In genomic region chr1:125473126-125473666, GRCm38 (mm10) we compare ENCODE assay signal across 17 mouse cellular contexts. TPM values are rescaled to one million over a fixed set of nuclear protein-coding genes. Genes with fewer than 3 reads are reported as not detected.
A peak's percentile ranks its signal among the peaks of the same experiment; 100 is the strongest.
DNase-seq lines count a peak whose midpoint lies in the region; ATAC-seq and TF ChIP-seq lines count a peak whose summit lies in the region.
"Had no signal": no experiment of that assay in that cellular context is flagged by ENCODE, and none has a peak within 500 bp of the region (broad histone marks: within the 10 kb centered on the region; RNA-seq: fewer than 3 reads in every experiment).

No protein-coding gene starts in this region.

- H3K9me3 ChIP-seq in liver, postnatal 0 days (ENCODE audit: low read length): no peaks in the 10 kb centered on the region
- no peaks in the 10 kb centered on the region for H3K9me3 ChIP-seq in liver, embryonic 11.5 days (ENCODE audit: control insufficient read depth, low read length)
- no peaks in the 10 kb centered on the region for H3K9me3 ChIP-seq in forebrain, embryonic 16.5 days (ENCODE audit: control insufficient read depth, low read length)
- H3K9me3 ChIP-seq: heart, embryonic 13.5 days; limb, embryonic 10.5 days; midbrain, embryonic 10.5 days had no signal

- no peak overlapping the region for H3K4me2 ChIP-seq in liver, postnatal 0 days (ENCODE audit: low read depth, low read length)
- no peak overlapping the region for H3K4me2 ChIP-seq in liver, embryonic 11.5 days
- H3K4me2 ChIP-seq in forebrain, embryonic 16.5 days (ENCODE audit: low read length): no peak overlapping the region
- H3K4me2 ChIP-seq: heart, embryonic 13.5 days had no signal

- H3K36me3 ChIP-seq in liver, postnatal 0 days (replicated peaks; ENCODE audit: insufficient read depth, low read length): no peaks in the 10 kb centered on the region
- H3K36me3 ChIP-seq in liver, embryonic 11.5 days (ENCODE audit: control insufficient read depth, insufficient read depth, low read length): no peaks in the 10 kb centered on the region
- H3K36me3 ChIP-seq in forebrain, embryonic 16.5 days (ENCODE audit: control insufficient read depth, insufficient read depth): no peaks in the 10 kb centered on the region
- H3K36me3 ChIP-seq: heart, embryonic 13.5 days; limb, embryonic 10.5 days; midbrain, embryonic 10.5 days had no signal

- ATAC-seq in liver, postnatal 0 days: 0 out of 2 replicates have a peak, but pooled peaks have one; percentile 33
- ATAC-seq in liver, embryonic 11.5 days (replicated peaks; ENCODE audit: low FRiP score): no peak
- ATAC-seq in common myeloid progenitor, adult 5-6 weeks (replicated peaks; ENCODE audit: low read depth, poor library complexity, severe bottlenecking): peak; percentile 59
- peak; percentile 70 for ATAC-seq in neutrophil, adult 5-6 weeks (ENCODE audit: extremely low read depth, insufficient number of reproducible peaks, low FRiP score, poor library complexity, severe bottlenecking)
- ATAC-seq in forebrain, embryonic 16.5 days: no peak
- ATAC-seq: intestine, postnatal 0 days had no signal

- no peak for DNase-seq in liver, postnatal 0 days
- DNase-seq in liver, embryonic 11.5 days (ENCODE audit: low spot score): no peak
- DNase-seq in CD4-positive helper T cell, adult 2 months (ENCODE audit: low read depth, low spot score): peak; percentile 20
- DNase-seq in right cerebral cortex, postnatal 25 days: no peak
- DNase-seq: adrenal gland, postnatal 10 days; cerebellum, adult 9-10 months; kidney, postnatal 14 days had no signal

- H3K4me1 ChIP-seq in liver, postnatal 0 days (ENCODE audit: insufficient read depth): peaks cover 3% of the 10 kb centered on the region; the same call in 1 of the 2 replicates
- H3K4me1 ChIP-seq in liver, embryonic 11.5 days (replicated peaks; ENCODE audit: control insufficient read depth, insufficient read depth, low read length): peaks cover 8% of the 10 kb centered on the region; the same call in 1 of the 2 replicates
- H3K4me1 ChIP-seq in forebrain, embryonic 16.5 days (replicated peaks; ENCODE audit: control insufficient read depth, insufficient read depth, low read length): no peaks in the 10 kb centered on the region
- H3K4me1 ChIP-seq: midbrain, embryonic 10.5 days had no signal

- TF ChIP-seq CTCF in liver, postnatal 0 days (IDR thresholded peaks at IDR 0.05; ENCODE audit: low read depth): no peak

- TF ChIP-seq EP300 in liver, postnatal 0 days (IDR thresholded peaks at IDR 0.05; ENCODE audit: low read depth): no peak

- 22% methylated on average over 4 of the region's 4 CpGs for WGBS in liver, postnatal 0 days (ENCODE audit: insufficient replicate concordance)
- 51% methylated on average over 4 of the region's 4 CpGs for WGBS in liver, embryonic 11.5 days
- whole genome bisulfite sequencing in forebrain, embryonic 16.5 days: 88% methylated on average over 4 of the region's 4 CpGs

- no peak overlapping the region for H3K9ac ChIP-seq in liver, postnatal 0 days (replicated peaks)
- no peak overlapping the region for H3K9ac ChIP-seq in liver, embryonic 11.5 days (ENCODE audit: low read depth, low read length)
- no peak overlapping the region for H3K9ac ChIP-seq in forebrain, embryonic 16.5 days (replicated peaks; ENCODE audit: low read depth, low read length)
- H3K9ac ChIP-seq: heart, embryonic 13.5 days had no signal

- H3K4me3 ChIP-seq in liver, postnatal 0 days (ENCODE audit: low read depth, low read length): no peak overlapping the region
- H3K4me3 ChIP-seq in liver, embryonic 11.5 days (ENCODE audit: low read depth, low read length): no peak overlapping the region
- no peak overlapping the region for H3K4me3 ChIP-seq in forebrain, embryonic 16.5 days (replicated peaks; ENCODE audit: low read length)
- H3K4me3 ChIP-seq: erythroblast, embryonic 14.5 days; heart, embryonic 13.5 days; limb, embryonic 10.5 days; midbrain, embryonic 10.5 days; myocyte had no signal

- no peak overlapping the region for H3K27ac ChIP-seq in liver, postnatal 0 days (ENCODE audit: low read depth)
- no peak overlapping the region for H3K27ac ChIP-seq in liver, embryonic 11.5 days (ENCODE audit: low read depth, low read length)
- H3K27ac ChIP-seq in forebrain, embryonic 16.5 days (ENCODE audit: low read length): no peak overlapping the region
- H3K27ac ChIP-seq: heart, embryonic 13.5 days; limb, embryonic 10.5 days; midbrain, embryonic 10.5 days; stomach, postnatal 0 days had no signal

- no peaks in the 10 kb centered on the region for H3K27me3 ChIP-seq in liver, postnatal 0 days (ENCODE audit: insufficient read depth, low read length)
- H3K27me3 ChIP-seq in liver, embryonic 11.5 days (replicated peaks; ENCODE audit: control insufficient read depth, insufficient read depth, low read length): no peaks in the 10 kb centered on the region
- no peaks in the 10 kb centered on the region for H3K27me3 ChIP-seq in forebrain, embryonic 16.5 days (replicated peaks; ENCODE audit: control insufficient read depth, insufficient read depth, low read length)
- H3K27me3 ChIP-seq: heart, embryonic 13.5 days had no signal

RNA-seq across cellular contexts. Expression of gene Actr3, which starts 37.7 kb away (rescaled TPM):
- polyA plus RNA-seq in liver, postnatal 0 days (2015; fragmentation: Nextera tagmentation; extraction: Ambion mirVana): 116 and 129 TPM in 2 replicates
- 245 and 281 TPM in 2 replicates for polyA plus RNA-seq in liver, embryonic 11.5 days (2014; fragmentation: Nextera tagmentation; extraction: Ambion mirVana)
- 560 and 730 TPM in 2 replicates for total RNA-seq in common myeloid progenitor, adult 5-6 weeks (2017)
- 1,373 and 1,435 TPM in 2 replicates for total RNA-seq in neutrophil, adult 5-6 weeks (2017)
- 241 and 250 TPM in 2 replicates for polyA plus RNA-seq in forebrain, embryonic 16.5 days (2015; fragmentation: Nextera tagmentation; extraction: Ambion mirVana)

Comparison
In these comparisons a context has a peak if more than half of its experiments do, and no peak if none do; other contexts are left out.
1. ATAC-seq: peak in liver, postnatal 0 days (single experiment), common myeloid progenitor, adult 5-6 weeks (single experiment) and neutrophil, adult 5-6 weeks (single experiment); none in liver, embryonic 11.5 days (single experiment) and forebrain, embryonic 16.5 days (single experiment).